Mouse (Mus musculus) erythroblast, embryonic 14.5 days (primary cell): Measurements from ENCODE around the gene Ulbp1. TPM values are rescaled to one million over a fixed set of nuclear protein-coding genes. Genes with fewer than 3 reads are reported as not detected.

ENCODE experiments used
- H3K27me3 ChIP-seq: 2 replicates; pipeline ENCODE4 v1.6.1; 2012; ENCODE audit warnings: inconsistent platforms; ENCODE audit not compliant: control insufficient read depth
- H3K36me3 ChIP-seq: 2 replicates; pipeline ENCODE4 v1.6.1; 2012; ENCODE audit warnings: mild to moderate bottlenecking, inconsistent platforms; ENCODE audit not compliant: control insufficient read depth
- H3K4me1 ChIP-seq: 2 replicates; pipeline ENCODE4 v1.6.1; 2012; ENCODE audit warnings: inconsistent platforms; ENCODE audit not compliant: control insufficient read depth
- H3K4me3 ChIP-seq: replicated peaks from 2 replicates; pipeline ENCODE3; 2012; ENCODE audit warnings: moderate library complexity, mild to moderate bottlenecking, inconsistent platforms
- H3K9me3 ChIP-seq: 2 replicates; pipeline ENCODE4 v1.6.1; 2012; ENCODE audit warnings: low read length, inconsistent platforms, mixed read lengths; ENCODE audit not compliant: control insufficient read depth
- GATA1 ChIP-seq: IDR thresholded peaks from 2 replicates; pipeline ENCODE4 v1.6.1; 2012; ENCODE audit warnings: low read length, inconsistent platforms, mixed read lengths
- TAL1 ChIP-seq: IDR thresholded peaks from 3 replicates; pipeline ENCODE4 v1.6.1; 2012; ENCODE audit warnings: low read length, inconsistent platforms, mixed read lengths
- polyA plus RNA-seq: library from polyadenylated mRNA; stranded (reverse); fragments of >175 nt; gene quantifications from 2 replicates; pipeline ENCODE4 v1.2.3, GENCODE M21; 2012

The Ulbp1 gene
- polyA plus RNA-seq, 1 experiment = not detected

- Histone ChIP-seq H3K36me3 (no peaks in the 10 kb centered on the region), H3K4me1 (no peaks in the 10 kb centered on the region), H3K4me3 (no peak overlapping the region), H3K9me3 (peaks cover 3% of the 10 kb centered on the region; the same call in 1 of the 2 replicates), H3K27me3 (peaks cover 42% of the 10 kb centered on the region)
- TF ChIP-seq TAL1 (no peak), GATA1 (no peak)
Measured at GRCm38 (mm10) chr10:7393143-7394035, 80.0 kb downstream of the Ulbp1 start.

- Histone ChIP-seq H3K27me3 (peaks cover 42% of the 10 kb centered on the region), H3K4me3 (no peak overlapping the region), H3K4me1 (no peaks in the 10 kb centered on the region), H3K36me3 (no peaks in the 10 kb centered on the region), H3K9me3 (peaks cover 3% of the 10 kb centered on the region; the same call in 1 of the 2 replicates)
- TF ChIP-seq GATA1 = no peak
- TF ChIP-seq TAL1 = no peak
Measured at GRCm38 (mm10) chr10:7391935-7392930, 81.2 kb downstream of the Ulbp1 start.

GRCm38 (mm10) chr10:7391561-7391934 lies 81.9 kb downstream of the Ulbp1 start:
- Histone ChIP-seq H3K4me1 (no peaks in the 10 kb centered on the region), H3K4me3 (no peak overlapping the region), H3K27me3 (peaks cover 42% of the 10 kb centered on the region), H3K9me3 (peaks cover 3% of the 10 kb centered on the region; the same call in 1 of the 2 replicates), H3K36me3 (no peaks in the 10 kb centered on the region)
- TF ChIP-seq GATA1 = no peak
- no peak for TF ChIP-seq TAL1

GRCm38 (mm10) chr10:7391108-7391507 lies 82.3 kb downstream of the Ulbp1 start:
- Histone ChIP-seq H3K4me3 (peak overlapping the region; percentile 24), H3K9me3 (peaks cover 3% of the 10 kb centered on the region; the same call in 1 of the 2 replicates), H3K27me3 (peaks cover 42% of the 10 kb centered on the region)

More at GRCm38 (mm10) chr10:7391108-7391507, 82.3 kb downstream of the Ulbp1 start:
- no peaks in the 10 kb centered on the region for H3K36me3 ChIP-seq
- TF ChIP-seq TAL1 (no peak), GATA1 (no peak)
- no peaks in the 10 kb centered on the region for H3K4me1 ChIP-seq

Other genes starting within 250 kb of the Ulbp1 start
- gene Lrp11, start 116.2 kb upstream of the Ulbp1 start, polyA plus RNA-seq = not detected in 2 replicates
- 0.03 and 0.23 TPM in 2 replicates for gene Nup43, start 193.9 kb upstream of the Ulbp1 start, polyA plus RNA-seq
- gene Pcmt1, start 207.5 kb upstream of the Ulbp1 start, polyA plus RNA-seq = 8.2 and 8.5 TPM in 2 replicates
- gene Lats1, start 207.6 kb upstream of the Ulbp1 start, polyA plus RNA-seq = 0.15 and 0.16 TPM in 2 replicates